Mouse (Mus musculus) spleen, adult 2 months (tissue): ENCODE results near the gene Btf3.

Experiments
- CTCF ChIP-seq: fragments of 200-500 bp; IDR thresholded peaks from 2 replicates; pipeline ENCODE4 v1.5.1; 2011; ENCODE audit warnings: mild to moderate bottlenecking, inconsistent platforms; ENCODE audit not compliant: insufficient read depth, insufficient read length, insufficient replicate concordance; ENCODE audit errors: extremely low read depth
- POLR2A ChIP-seq: fragments of 200-500 bp; IDR thresholded peaks from 2 replicates; pipeline ENCODE4 v1.6.1; 2011; ENCODE audit warnings: low read depth, low read length, inconsistent platforms

DNA sequence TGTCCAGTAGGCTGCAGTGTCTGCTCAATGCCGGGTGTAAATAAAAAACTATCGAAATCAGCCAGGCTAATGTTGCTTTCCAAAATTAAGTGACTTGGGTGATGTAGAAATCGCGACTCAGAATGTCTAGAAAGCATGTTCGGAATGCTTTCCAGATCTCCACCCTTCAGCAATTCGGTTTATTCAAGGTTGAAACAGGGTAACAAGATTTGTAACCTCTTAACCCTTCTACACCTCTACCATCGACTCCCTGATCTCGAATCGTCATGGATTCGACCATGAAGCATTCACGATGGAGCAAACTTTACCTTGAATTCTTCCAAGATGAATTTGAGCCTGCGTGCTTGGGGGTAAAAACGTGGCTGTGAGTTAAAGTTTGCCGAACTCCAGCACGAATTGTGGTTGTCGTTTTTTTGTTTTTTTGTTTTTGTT, 456 bp upstream of the Btf3 start:
- no peak for TF ChIP-seq CTCF
- TF ChIP-seq POLR2A, result no peak
